Mouse (Mus musculus) stomach, postnatal 0 days (tissue): Measurements from ENCODE around the gene Epb41l1. TPM values are rescaled to one million over a fixed set of nuclear protein-coding genes. Genes with fewer than 3 reads are reported as not detected.
"Not testable (repeated sequence)": the region's sequence is repeated elsewhere in the genome, so short reads cannot be mapped to it uniquely, and the experiment has no call there.

ENCODE experiments used
- ATAC-seq: fragments of 200-750 bp; cut with Nextera tagmentation; 2 replicates; pipeline ENCODE4 v1.8.0; 2017; ENCODE audit not compliant: low FRiP score, low TSS enrichment
- DNase-seq: peaks from one replicate; pipeline ENCODE4 v3.0.0-alpha.2; 2016; ENCODE audit warnings: low spot score
- H3K27ac ChIP-seq: fragments of 300-500 bp; sonication (generic); replicated peaks from 2 replicates; pipeline ENCODE4 v1.5.1; 2014; ENCODE audit warnings: mild to moderate bottlenecking, control low read depth
- H3K27me3 ChIP-seq: fragments of 300-500 bp; sonication (generic); 2 replicates; pipeline ENCODE4 v1.6.1; 2014; ENCODE audit warnings: low read length; ENCODE audit not compliant: control insufficient read depth, insufficient read depth
- H3K36me3 ChIP-seq: fragments of 300-500 bp; sonication (generic); 2 replicates; pipeline ENCODE4 v1.6.1; 2014; ENCODE audit warnings: low read length, mixed read lengths; ENCODE audit not compliant: control insufficient read depth, insufficient read depth
- H3K4me1 ChIP-seq: fragments of 300-500 bp; sonication (generic); replicated peaks from 2 replicates; pipeline ENCODE4 v1.6.1; 2014; ENCODE audit warnings: antibody characterized with exemption; ENCODE audit not compliant: control insufficient read depth, insufficient read depth
- H3K4me2 ChIP-seq: fragments of 300-500 bp; sonication (generic); replicated peaks from 2 replicates; pipeline ENCODE4 v1.6.1; 2014; ENCODE audit warnings: low read depth, mild to moderate bottlenecking, control low read depth, moderate library complexity
- H3K4me3 ChIP-seq: fragments of 300-500 bp; sonication (generic); 2 replicates; pipeline ENCODE4 v1.5.1; 2014; ENCODE audit warnings: low read depth, low read length, control low read depth
- H3K9ac ChIP-seq: fragments of 300-500 bp; sonication (generic); 2 replicates; pipeline ENCODE4 v1.6.1; 2014; ENCODE audit warnings: mild to moderate bottlenecking, low read length, control low read depth, mixed read lengths
- H3K9me3 ChIP-seq: fragments of 300-500 bp; sonication (generic); 2 replicates; pipeline ENCODE4 v1.6.1; 2016; ENCODE audit warnings: low read length; ENCODE audit not compliant: control insufficient read depth
- CTCF ChIP-seq: IDR thresholded peaks from 2 replicates; pipeline ENCODE4 v1.5.1; 2016; ENCODE audit warnings: antibody characterized with exemption, low read depth, mild to moderate bottlenecking, moderate library complexity
- EP300 ChIP-seq: optimal IDR thresholded peaks from 2 replicates; pipeline ENCODE3; 2016; ENCODE audit warnings: antibody characterized with exemption
- WGBS: fragments of 180-500 bp; shearing (Covaris S2); extraction: QIAGEN DNeasy Blood & Tissue Kit; methylation state at CpG from one replicate; pipeline ENCODE4 v1.1.7; 2014; 5-methylcytosine and 5-hydroxymethylcytosine counted together
- polyA plus RNA-seq: library from polyadenylated mRNA; unstranded; fragments of >200 nt; fragmentation: Nextera tagmentation; extraction: Ambion mirVana; gene quantifications from 2 replicates; pipeline ENCODE4 v1.2.1, GENCODE M21; 2015

The Epb41l1 gene
- polyA plus RNA-seq, 1 experiment from 2014 or later: 1.7 TPM

DNA sequence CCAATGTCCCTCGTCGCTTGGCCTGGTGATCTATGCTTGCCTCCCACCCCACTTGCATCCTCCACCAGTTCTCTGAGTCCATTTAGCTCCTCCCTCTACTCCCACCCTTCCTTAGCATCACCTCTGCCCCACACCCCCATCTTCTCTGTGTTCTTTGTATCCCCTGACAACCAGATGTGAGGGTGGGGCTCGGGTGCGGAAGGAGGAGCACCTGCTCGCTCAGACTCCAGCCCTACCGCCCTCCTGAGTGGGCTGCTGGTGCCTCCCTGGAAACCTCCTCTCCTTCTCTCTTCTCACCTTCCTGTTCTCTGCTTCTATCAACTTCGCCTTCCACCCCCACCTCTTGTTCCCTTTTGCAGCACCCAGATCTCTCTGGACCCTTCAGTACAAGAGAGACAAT is 91.3 kb downstream of the Epb41l1 start:
- Histone ChIP-seq H3K27ac (no peak overlapping the region), H3K9me3 (no peaks in the 10 kb centered on the region), H3K27me3 (no peaks in the 10 kb centered on the region), H3K4me3 (no peak overlapping the region), H3K4me2 (no peak overlapping the region), H3K36me3 (peaks cover 18% of the 10 kb centered on the region; the same call in 1 of the 2 replicates), H3K4me1 (no peaks in the 10 kb centered on the region), H3K9ac (no peak overlapping the region)
- ATAC-seq (no peak), DNase-seq (no peak)
- 71% methylated on average over 7 of the region's 7 CpGs for WGBS
- no peak for TF ChIP-seq EP300
- TF ChIP-seq CTCF: no peak

- no peak overlapping the region for H3K4me2 ChIP-seq
- no peak for DNase-seq
- TF ChIP-seq CTCF (no peak), EP300 (no peak)
- no peak overlapping the region for H3K27ac ChIP-seq
- H3K36me3 ChIP-seq: peaks cover 16% of the 10 kb centered on the region; the same call in 1 of the 2 replicates
- WGBS: 59% methylated on average over 3 of the region's 6 CpGs
- ATAC-seq: no peak
- no peak overlapping the region for H3K4me3 ChIP-seq
- H3K4me1 ChIP-seq: no peaks in the 10 kb centered on the region
- no peaks in the 10 kb centered on the region for H3K27me3 ChIP-seq
- no peaks in the 10 kb centered on the region for H3K9me3 ChIP-seq
- no peak overlapping the region for H3K9ac ChIP-seq
Observed at GRCm38 (mm10) chr2:156512561-156512960, 91.9 kb downstream of the Epb41l1 start.

GRCm38 (mm10) chr2:156515102-156515501 is 94.4 kb downstream of the Epb41l1 start:
- no peak overlapping the region for H3K4me2 ChIP-seq
- WGBS: 69% methylated on average over 9 of the region's 9 CpGs
- no peak overlapping the region for H3K4me3 ChIP-seq
- TF ChIP-seq CTCF: no peak
- TF ChIP-seq EP300: no peak
- no peak for ATAC-seq
- H3K27ac ChIP-seq: no peak overlapping the region
- H3K4me1 ChIP-seq: no peaks in the 10 kb centered on the region
- H3K9ac ChIP-seq: no peak overlapping the region
- no peak for DNase-seq
- no peaks in the 10 kb centered on the region for H3K9me3 ChIP-seq
- H3K27me3 ChIP-seq: no peaks in the 10 kb centered on the region
- peaks cover 9% of the 10 kb centered on the region; the same call in 1 of the 2 replicates for H3K36me3 ChIP-seq

- H3K4me2 ChIP-seq: no peak overlapping the region
- no peaks in the 10 kb centered on the region for H3K4me1 ChIP-seq
- ATAC-seq (peak; percentile 38; the same call in 1 of the 2 replicates), DNase-seq (peak; percentile 80)
- H3K4me3 ChIP-seq: no peak overlapping the region
- H3K27me3 ChIP-seq: no peaks in the 10 kb centered on the region
- TF ChIP-seq CTCF (peak; percentile 92), EP300 (no peak)
- H3K9ac ChIP-seq: no peak overlapping the region
- 20% methylated on average over 7 of the region's 7 CpGs for WGBS
- no peak overlapping the region for H3K27ac ChIP-seq
- H3K36me3 ChIP-seq: peaks cover 9% of the 10 kb centered on the region; the same call in 1 of the 2 replicates
- H3K9me3 ChIP-seq: no peaks in the 10 kb centered on the region
Observed at GRCm38 (mm10) chr2:156515565-156516185, 95.0 kb downstream of the Epb41l1 start.

- not testable (repeated sequence) for H3K9ac ChIP-seq, H3K36me3 ChIP-seq, H3K4me1 ChIP-seq, H3K4me2 ChIP-seq, H3K27me3 ChIP-seq, H3K27ac ChIP-seq, DNase-seq, H3K4me3 ChIP-seq, H3K9me3 ChIP-seq
- peak; percentile 77 for ATAC-seq
- 73% methylated on average over 2 of the region's 2 CpGs for WGBS
Observed at GRCm38 (mm10) chr2:156516678-156517077, 96.0 kb downstream of the Epb41l1 start.

- TF ChIP-seq EP300: no peak
- TF ChIP-seq CTCF: no peak
- H3K27me3 ChIP-seq: no peaks in the 10 kb centered on the region
- no peak overlapping the region for H3K27ac ChIP-seq
- H3K9me3 ChIP-seq: no peaks in the 10 kb centered on the region
- WGBS: 87% methylated on average over 6 of the region's 6 CpGs
- DNase-seq: no peak
- H3K4me1 ChIP-seq: no peaks in the 10 kb centered on the region
- H3K36me3 ChIP-seq: peaks cover 12% of the 10 kb centered on the region
- H3K4me2 ChIP-seq: no peak overlapping the region
- H3K9ac ChIP-seq: no peak overlapping the region
- H3K4me3 ChIP-seq: no peak overlapping the region
- ATAC-seq: no peak
Observed at GRCm38 (mm10) chr2:156518306-156518705, 97.6 kb downstream of the Epb41l1 start.
